Mouse (Mus musculus) heart, embryonic 12.5 days (tissue): Measurements from ENCODE around the gene Nmnat2. TPM values are rescaled to one million over a fixed set of nuclear protein-coding genes. Genes with fewer than 3 reads are reported as not detected.

Experiments used
- ATAC-seq: fragments of 200-750 bp; cut with Nextera tagmentation; 2 replicates; pipeline ENCODE4 v1.8.0; 2017; ENCODE audit warnings: moderate TSS enrichment, moderate library complexity; ENCODE audit not compliant: insufficient number of reproducible peaks, low FRiP score
- H3K27ac ChIP-seq: fragments of 300-500 bp; sonication (generic); 2 replicates; pipeline ENCODE4 v1.5.1; 2016; ENCODE audit warnings: mild to moderate bottlenecking, moderate library complexity; ENCODE audit not compliant: poor library complexity, severe bottlenecking
- H3K27me3 ChIP-seq: fragments of 300-500 bp; sonication (generic); replicated peaks from 2 replicates; pipeline ENCODE4 v1.6.1; 2016; ENCODE audit warnings: mild to moderate bottlenecking, moderate library complexity
- H3K36me3 ChIP-seq: fragments of 300-500 bp; sonication (generic); 2 replicates; pipeline ENCODE4 v1.6.1; 2016; ENCODE audit warnings: mild to moderate bottlenecking, moderate library complexity
- H3K4me1 ChIP-seq: fragments of 300-500 bp; sonication (generic); replicated peaks from 2 replicates; pipeline ENCODE4 v1.6.1; 2016; ENCODE audit warnings: mild to moderate bottlenecking
- H3K4me2 ChIP-seq: fragments of 300-500 bp; sonication (generic); 2 replicates; pipeline ENCODE4 v1.6.1; 2016; ENCODE audit warnings: mild to moderate bottlenecking, moderate library complexity
- H3K4me3 ChIP-seq: fragments of 300-500 bp; sonication (generic); 2 replicates; pipeline ENCODE4 v1.5.1; 2016; ENCODE audit warnings: mild to moderate bottlenecking
- H3K9ac ChIP-seq: fragments of 300-500 bp; sonication (generic); 2 replicates; pipeline ENCODE4 v1.6.1; 2016; ENCODE audit warnings: mild to moderate bottlenecking, moderate library complexity
- H3K9me3 ChIP-seq: fragments of 300-500 bp; sonication (generic); replicated peaks from 2 replicates; pipeline ENCODE4 v1.6.1; 2016; ENCODE audit warnings: mild to moderate bottlenecking, moderate library complexity
- WGBS: fragments of 180-500 bp; shearing (Covaris S2); methylation state at CpG from one replicate; pipeline ENCODE4 v1.1.7; 2016; 5-methylcytosine and 5-hydroxymethylcytosine counted together
- polyA plus RNA-seq: library from polyadenylated mRNA; unstranded; fragments of >200 nt; fragmentation: Nextera tagmentation; extraction: Ambion mirVana; gene quantifications from 2 replicates; pipeline ENCODE4 v1.2.1, GENCODE M21; 2016

Gene Nmnat2
- polyA plus RNA-seq, 1 experiment from 2014 or later, result 1.2 TPM

DNA sequence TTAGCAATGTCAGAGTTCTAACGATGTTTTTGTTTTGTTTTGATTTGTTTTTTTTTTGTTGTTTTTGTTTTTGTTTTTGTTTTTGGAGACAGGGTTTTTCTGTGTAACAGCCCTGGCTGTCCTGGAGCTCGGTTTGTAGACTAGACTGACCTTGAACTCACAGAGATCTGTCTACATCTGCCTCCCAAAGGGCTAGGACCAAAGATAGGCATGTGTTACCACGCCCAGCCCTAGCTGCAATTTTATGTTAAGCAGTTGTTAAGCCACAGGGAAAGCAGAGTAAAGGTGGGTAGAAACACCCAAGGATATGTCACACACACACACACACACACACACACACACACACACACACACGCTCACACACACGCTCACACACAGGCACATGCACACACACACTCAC is 154.6 kb downstream of the Nmnat2 start:
- Histone ChIP-seq H3K36me3 (no peaks in the 10 kb centered on the region), H3K4me2 (no peak overlapping the region), H3K9me3 (no peaks in the 10 kb centered on the region), H3K9ac (no peak overlapping the region), H3K27me3 (no peaks in the 10 kb centered on the region), H3K4me1 (peaks cover 26% of the 10 kb centered on the region), H3K27ac (no peak overlapping the region), H3K4me3 (no peak overlapping the region)
- ATAC-seq, result no peak
- 70% methylated on average over 5 of the region's 5 CpGs for WGBS

DNA sequence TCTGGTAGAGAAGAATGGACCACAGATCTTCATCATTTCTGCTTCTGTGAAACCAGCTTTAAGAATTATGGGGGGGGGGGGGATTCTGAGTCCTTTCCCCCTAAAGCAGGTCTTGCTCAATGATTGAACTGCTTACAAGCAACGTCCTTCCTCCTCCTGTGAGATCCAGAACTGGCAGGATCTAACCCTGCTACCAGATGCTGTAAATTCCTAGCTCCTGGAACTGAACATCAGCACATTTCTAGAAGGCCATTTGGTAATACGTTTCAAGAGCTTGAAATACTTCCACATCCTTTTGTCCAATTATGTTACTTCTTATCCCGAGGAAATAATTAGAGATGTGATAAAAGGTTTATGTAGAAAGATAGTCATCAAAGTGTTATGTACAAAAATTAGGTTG is 155.0 kb downstream of the Nmnat2 start:
- no peak overlapping the region for H3K4me2 ChIP-seq
- no peak overlapping the region for H3K27ac ChIP-seq
- no peak for ATAC-seq
- no peaks in the 10 kb centered on the region for H3K36me3 ChIP-seq
- H3K4me1 ChIP-seq, result peaks cover 26% of the 10 kb centered on the region
- H3K4me3 ChIP-seq, result no peak overlapping the region
- no peaks in the 10 kb centered on the region for H3K9me3 ChIP-seq
- no peak overlapping the region for H3K9ac ChIP-seq
- H3K27me3 ChIP-seq, result no peaks in the 10 kb centered on the region
- WGBS, result 54% methylated on average over 3 of the region's 3 CpGs

DNA sequence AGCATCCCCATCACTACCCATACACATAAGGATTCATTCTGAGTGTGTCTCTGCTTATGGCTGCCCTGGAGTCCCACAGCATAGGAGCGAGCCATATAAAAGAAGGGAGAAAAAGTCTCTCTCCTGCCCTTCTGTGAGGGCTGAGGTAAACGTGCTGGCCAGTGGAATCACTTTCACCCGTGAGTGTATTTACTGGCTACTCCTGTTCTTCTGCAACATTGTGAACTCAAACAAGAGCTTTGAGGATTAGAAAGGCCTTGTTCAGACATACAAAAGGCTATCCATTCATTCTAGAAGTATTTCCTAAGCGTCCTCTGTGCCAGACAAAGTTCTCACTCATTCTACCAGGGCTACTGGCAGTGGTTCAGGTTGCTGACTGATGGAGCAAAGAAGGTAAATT is 156.8 kb downstream of the Nmnat2 start:
- 71% methylated on average over 4 of the region's 4 CpGs for WGBS
- H3K27me3 ChIP-seq, result no peaks in the 10 kb centered on the region
- H3K4me3 ChIP-seq, result no peak overlapping the region
- no peak overlapping the region for H3K9ac ChIP-seq
- no peak for ATAC-seq
- H3K4me2 ChIP-seq, result no peak overlapping the region
- H3K27ac ChIP-seq, result no peak overlapping the region
- H3K9me3 ChIP-seq, result no peaks in the 10 kb centered on the region
- peaks cover 14% of the 10 kb centered on the region for H3K4me1 ChIP-seq
- no peaks in the 10 kb centered on the region for H3K36me3 ChIP-seq

DNA sequence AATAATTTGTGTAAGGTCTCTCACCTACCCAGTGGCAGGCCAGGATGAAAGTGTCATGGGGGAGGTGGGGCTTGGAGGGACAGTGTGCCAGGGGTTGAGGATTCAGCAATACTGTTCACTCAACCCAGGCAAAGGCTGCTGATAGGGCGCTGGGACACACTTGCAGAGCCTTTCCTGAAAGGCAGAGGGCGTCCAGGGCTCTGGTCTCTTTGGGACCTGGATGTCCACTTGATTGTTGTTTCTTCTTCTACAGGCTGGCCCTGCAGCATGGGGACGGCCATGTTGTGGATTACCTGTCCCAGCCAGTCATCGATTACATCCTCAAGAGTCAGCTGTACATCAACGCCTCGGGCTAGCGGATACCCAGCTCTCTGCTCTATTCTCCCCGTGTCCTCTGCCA is 160.5 kb downstream of the Nmnat2 start:
- no peak for ATAC-seq
- WGBS, result 86% methylated on average over 8 of the region's 8 CpGs
- no peak overlapping the region for H3K4me3 ChIP-seq
- no peaks in the 10 kb centered on the region for H3K9me3 ChIP-seq
- H3K36me3 ChIP-seq, result no peaks in the 10 kb centered on the region
- no peak overlapping the region for H3K27ac ChIP-seq
- no peaks in the 10 kb centered on the region for H3K27me3 ChIP-seq
- H3K4me1 ChIP-seq, result no peaks in the 10 kb centered on the region
- no peak overlapping the region for H3K4me2 ChIP-seq
- no peak overlapping the region for H3K9ac ChIP-seq

DNA sequence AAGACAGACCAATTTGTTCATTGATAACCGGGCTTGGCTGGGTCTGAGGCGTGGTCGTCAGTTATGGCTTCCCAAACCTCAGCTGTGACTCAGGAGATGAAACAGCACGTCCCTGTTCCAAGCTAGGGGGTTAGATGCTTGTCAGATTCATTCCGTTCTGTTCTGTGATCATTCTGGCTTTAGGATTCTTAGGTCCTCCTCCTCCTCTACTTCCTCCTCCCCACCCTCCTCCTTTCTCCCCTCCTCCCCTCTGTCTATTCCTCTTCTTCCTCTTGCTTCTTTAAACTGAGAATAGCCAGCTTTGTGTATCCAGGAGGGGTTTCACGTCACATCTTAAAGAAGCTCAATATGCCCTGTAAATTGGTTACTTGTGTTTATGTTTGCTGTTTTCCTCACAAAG is 165.8 kb downstream of the Nmnat2 start:
- H3K36me3 ChIP-seq, result no peaks in the 10 kb centered on the region
- H3K27me3 ChIP-seq, result no peaks in the 10 kb centered on the region
- no peak for ATAC-seq
- no peaks in the 10 kb centered on the region for H3K4me1 ChIP-seq
- WGBS, result 63% methylated on average over 6 of the region's 6 CpGs
- H3K4me3 ChIP-seq, result no peak overlapping the region
- no peak overlapping the region for H3K9ac ChIP-seq
- H3K9me3 ChIP-seq, result no peaks in the 10 kb centered on the region
- H3K4me2 ChIP-seq, result no peak overlapping the region
- no peak overlapping the region for H3K27ac ChIP-seq

DNA sequence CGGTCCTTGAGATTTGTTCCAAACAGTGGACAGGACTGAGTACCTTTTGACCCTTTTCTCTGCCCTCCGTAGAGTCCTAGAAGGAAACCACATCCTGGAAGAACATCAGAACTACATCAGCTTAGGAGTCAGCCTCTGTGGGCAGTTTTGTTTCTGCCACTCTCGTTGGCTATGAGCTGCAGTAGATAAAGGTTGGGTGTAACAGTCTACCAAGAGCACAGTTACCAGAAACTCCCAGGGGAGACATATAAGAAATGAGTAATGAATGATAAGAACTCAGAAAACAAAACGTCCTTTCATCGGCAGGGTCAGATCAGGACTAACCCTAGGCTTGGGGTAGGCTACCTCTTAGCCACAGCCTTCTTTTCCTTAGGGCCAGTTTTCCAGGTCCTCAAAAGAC is 166.5 kb downstream of the Nmnat2 start:
- no peak overlapping the region for H3K4me2 ChIP-seq
- peaks cover 1% of the 10 kb centered on the region; the same call in 1 of the 2 replicates for H3K4me1 ChIP-seq
- no peak overlapping the region for H3K9ac ChIP-seq
- H3K27ac ChIP-seq, result no peak overlapping the region
- no peak overlapping the region for H3K4me3 ChIP-seq
- 56% methylated on average over 5 of the region's 5 CpGs for WGBS
- H3K9me3 ChIP-seq, result no peaks in the 10 kb centered on the region
- no peak for ATAC-seq
- H3K27me3 ChIP-seq, result no peaks in the 10 kb centered on the region
- H3K36me3 ChIP-seq, result no peaks in the 10 kb centered on the region

DNA sequence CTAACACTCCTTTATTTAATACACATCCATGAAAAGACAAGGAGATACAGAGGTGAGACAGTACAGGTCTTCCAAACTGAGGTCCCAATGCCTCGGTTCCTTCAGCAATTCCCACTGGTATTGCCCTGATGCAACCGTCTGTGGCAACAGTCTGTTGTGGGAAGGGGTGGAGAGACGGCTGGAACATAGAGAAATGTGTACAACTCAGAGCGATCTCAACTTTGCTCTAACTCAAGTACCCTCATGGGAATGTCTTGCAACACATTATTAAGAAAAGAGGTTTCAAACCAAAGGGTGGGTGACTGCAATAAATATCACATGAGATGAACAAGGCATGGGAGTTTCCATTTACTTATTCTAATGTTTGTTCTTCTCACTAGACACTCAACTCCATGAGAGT is 168.0 kb downstream of the Nmnat2 start:
- H3K4me1 ChIP-seq, result peaks cover 12% of the 10 kb centered on the region
- no peak overlapping the region for H3K9ac ChIP-seq
- H3K4me2 ChIP-seq, result no peak overlapping the region
- 86% methylated on average over 4 of the region's 4 CpGs for WGBS
- no peaks in the 10 kb centered on the region for H3K27me3 ChIP-seq
- no peak overlapping the region for H3K27ac ChIP-seq
- H3K9me3 ChIP-seq, result no peaks in the 10 kb centered on the region
- no peak overlapping the region for H3K4me3 ChIP-seq
- ATAC-seq, result no peak
- no peaks in the 10 kb centered on the region for H3K36me3 ChIP-seq

DNA sequence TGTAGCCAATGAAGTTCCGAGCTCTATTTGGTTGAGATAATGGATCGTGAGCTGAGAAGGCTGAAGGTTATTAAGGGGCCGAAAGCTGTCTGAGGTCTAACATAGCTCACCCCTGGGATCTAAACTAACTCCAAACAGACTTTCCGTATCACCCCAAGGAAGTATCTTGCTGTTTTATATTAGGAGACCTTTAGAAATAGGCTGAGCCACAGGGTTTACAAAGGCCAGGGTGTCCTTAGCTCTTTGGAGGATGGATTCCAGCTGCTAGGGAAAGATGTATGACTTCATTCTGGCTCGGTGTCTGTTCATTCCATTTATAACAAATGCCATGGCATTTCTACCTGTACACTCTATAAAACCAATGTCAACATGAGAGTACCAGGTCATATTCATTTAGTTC is 169.7 kb downstream of the Nmnat2 start:
- no peak overlapping the region for H3K9ac ChIP-seq
- no peak overlapping the region for H3K27ac ChIP-seq
- WGBS, result 80% methylated on average over 5 of the region's 5 CpGs
- H3K4me1 ChIP-seq, result peaks cover 26% of the 10 kb centered on the region
- no peaks in the 10 kb centered on the region for H3K9me3 ChIP-seq
- H3K27me3 ChIP-seq, result no peaks in the 10 kb centered on the region
- no peak overlapping the region for H3K4me3 ChIP-seq
- H3K36me3 ChIP-seq, result no peaks in the 10 kb centered on the region
- H3K4me2 ChIP-seq, result no peak overlapping the region
- ATAC-seq, result no peak

DNA sequence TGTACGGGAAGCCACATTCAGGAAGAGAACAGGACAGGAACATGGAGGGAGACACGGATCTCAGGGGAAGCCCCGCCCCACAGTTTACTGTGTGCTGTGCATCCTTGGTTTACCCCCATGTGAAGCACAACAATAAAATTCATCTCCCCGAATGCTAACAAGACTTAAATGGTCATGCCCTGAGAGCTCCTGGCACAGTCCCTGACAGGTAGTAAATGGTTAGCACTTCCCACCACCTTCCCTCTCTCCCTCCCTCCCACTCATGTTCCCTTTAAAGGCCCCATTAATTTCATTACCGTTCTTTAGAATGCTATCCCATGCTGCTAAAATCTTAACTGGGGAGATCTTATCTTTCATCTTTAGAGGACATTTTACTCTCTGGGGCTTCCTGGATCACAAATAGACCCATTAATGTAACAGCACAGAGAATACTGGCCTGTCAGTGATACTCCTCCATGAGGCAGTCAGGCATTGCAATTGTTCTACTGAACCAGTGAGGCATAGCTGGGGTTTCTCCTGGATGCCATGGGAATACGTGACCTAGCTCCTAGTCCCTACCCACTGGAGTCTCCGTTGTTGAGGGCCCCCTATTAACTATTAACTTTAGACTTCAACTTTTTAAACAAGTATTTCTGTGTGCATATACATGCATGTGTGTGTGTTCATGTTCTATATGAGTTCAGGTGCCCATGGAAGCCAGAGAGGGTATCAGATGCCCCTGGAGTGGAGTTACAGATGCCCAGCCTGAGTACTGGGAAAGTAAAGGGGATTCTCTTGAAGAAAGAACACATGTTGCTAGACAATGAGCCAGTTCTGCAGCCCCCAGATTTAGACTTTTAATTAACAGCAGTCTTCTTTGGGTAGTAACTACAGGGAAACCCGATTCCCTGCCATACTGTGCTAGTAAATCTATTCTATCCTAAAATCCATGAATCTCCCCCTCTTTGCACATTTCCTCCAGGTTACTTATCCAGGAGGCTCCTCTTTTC is 170.8 kb downstream of the Nmnat2 start:
- Histone ChIP-seq H3K36me3 (no peaks in the 10 kb centered on the region), H3K9ac (no peak overlapping the region), H3K27me3 (no peaks in the 10 kb centered on the region), H3K4me2 (no peak overlapping the region), H3K4me1 (peaks cover 37% of the 10 kb centered on the region), H3K27ac (no peak overlapping the region), H3K4me3 (no peak overlapping the region), H3K9me3 (no peaks in the 10 kb centered on the region)
- 80% methylated on average over 8 of the region's 8 CpGs for WGBS
- ATAC-seq, result no peak

DNA sequence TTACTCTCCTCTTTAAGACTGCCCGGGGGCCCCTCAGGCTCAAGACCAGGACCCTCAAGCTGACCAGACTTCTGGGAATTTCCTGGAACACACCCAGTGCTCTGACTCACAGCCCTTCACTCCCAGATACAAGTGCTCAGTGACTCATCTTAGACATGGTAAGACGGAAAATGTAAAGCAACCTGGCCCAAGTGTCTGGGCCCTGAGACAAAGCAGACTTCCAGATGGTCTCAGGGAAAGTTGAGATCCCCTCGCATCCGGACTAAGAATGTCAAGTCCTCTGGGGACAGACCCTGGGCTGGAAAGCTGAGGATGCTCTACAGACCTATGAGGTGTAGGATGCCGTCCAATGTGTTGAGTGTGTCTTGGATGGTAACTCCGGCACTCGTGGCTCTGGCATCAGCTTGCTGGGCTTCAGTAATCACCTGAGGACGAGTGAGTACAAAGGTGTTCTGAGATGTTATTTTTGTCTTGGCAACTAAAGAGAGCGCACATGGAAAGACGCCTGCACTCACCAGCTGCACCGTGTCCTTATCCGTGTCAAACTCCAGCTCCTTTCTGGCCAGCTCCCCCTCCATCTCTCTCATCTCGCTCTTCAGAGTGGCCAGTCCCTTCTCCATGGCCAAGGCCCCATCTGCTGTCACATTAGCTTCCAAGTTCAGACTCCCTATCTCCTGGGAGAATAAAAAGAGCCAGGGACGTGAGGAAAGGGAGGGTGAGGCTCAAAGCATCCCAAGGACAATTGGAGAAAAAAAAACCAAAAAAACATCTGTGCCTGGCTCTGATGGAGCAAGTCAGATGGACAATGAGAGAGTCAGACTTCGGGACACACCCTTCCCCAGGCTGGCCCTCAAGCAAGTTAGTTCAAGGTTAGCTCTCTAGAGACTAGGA is 171.9 kb downstream of the Nmnat2 start:
- Histone ChIP-seq H3K4me1 (peaks cover 42% of the 10 kb centered on the region), H3K4me3 (no peak overlapping the region), H3K4me2 (no peak overlapping the region), H3K27me3 (no peaks in the 10 kb centered on the region), H3K9me3 (no peaks in the 10 kb centered on the region), H3K36me3 (no peaks in the 10 kb centered on the region), H3K9ac (no peak overlapping the region), H3K27ac (no peak overlapping the region)
- ATAC-seq, result no peak
- 50% methylated on average over 15 of the region's 15 CpGs for WGBS

DNA sequence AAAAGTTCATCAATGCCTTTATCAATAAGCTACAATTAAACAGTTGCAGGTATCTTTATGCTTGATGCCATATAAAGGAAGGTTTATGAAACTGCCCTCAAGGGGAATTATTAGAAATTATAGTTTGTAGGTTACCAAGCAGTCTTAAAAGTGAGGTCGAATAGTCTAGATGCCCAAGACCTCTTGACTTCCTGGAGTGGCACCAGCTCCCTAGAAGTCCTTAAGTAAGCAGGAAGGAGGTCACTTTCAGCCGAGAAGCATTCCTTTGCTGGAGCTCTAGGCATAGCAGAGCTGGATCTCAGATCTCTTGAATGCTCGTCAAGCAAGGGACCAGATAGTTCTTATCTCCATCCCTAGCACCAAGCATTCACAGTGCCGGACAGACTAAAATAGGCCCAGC is 172.8 kb downstream of the Nmnat2 start:
- no peak overlapping the region for H3K9ac ChIP-seq
- no peaks in the 10 kb centered on the region for H3K36me3 ChIP-seq
- H3K4me2 ChIP-seq, result no peak overlapping the region
- H3K9me3 ChIP-seq, result no peaks in the 10 kb centered on the region
- H3K4me3 ChIP-seq, result no peak overlapping the region
- no peak for ATAC-seq
- H3K4me1 ChIP-seq, result peaks cover 44% of the 10 kb centered on the region
- WGBS, result 34% methylated on average over 4 of the region's 4 CpGs
- H3K27ac ChIP-seq, result no peak overlapping the region
- no peaks in the 10 kb centered on the region for H3K27me3 ChIP-seq
